Mouse (Mus musculus): ENCODE results near the gene Gm4307. TPM values are rescaled to one million over a fixed set of nuclear protein-coding genes. Genes with fewer than 3 reads are reported as not detected.

The Gm4307 gene
- polyA plus RNA-seq, 1 experiment from 2014 or later, result not detected

Other genes starting within 250 kb of the Gm4307 start
- not detected in 2 replicates for gene Gm4301, start 25.7 kb upstream of the Gm4307 start, polyA plus RNA-seq (2014; fragmentation: Nextera tagmentation; extraction: Ambion mirVana)
- gene Gm4302, start 20.5 kb upstream of the Gm4307 start, polyA plus RNA-seq (2014; fragmentation: Nextera tagmentation; extraction: Ambion mirVana), result not detected in 2 replicates
- not detected in 2 replicates for gene Gm4303, start 15.4 kb upstream of the Gm4307 start, polyA plus RNA-seq (2014; fragmentation: Nextera tagmentation; extraction: Ambion mirVana)
- gene Gm4305, start 10.2 kb upstream of the Gm4307 start, polyA plus RNA-seq (2014; fragmentation: Nextera tagmentation; extraction: Ambion mirVana), result not detected in 2 replicates
- gene Gm4312, start 21.2 kb downstream of the Gm4307 start, polyA plus RNA-seq (2014; fragmentation: Nextera tagmentation; extraction: Ambion mirVana), result not detected in 2 replicates
- 6.6 and 9.7 TPM in 2 replicates for gene Tmtc3, start 126.0 kb downstream of the Gm4307 start, polyA plus RNA-seq (2014; fragmentation: Nextera tagmentation; extraction: Ambion mirVana)
- gene Cep290, start 126.2 kb downstream of the Gm4307 start, polyA plus RNA-seq (2014; fragmentation: Nextera tagmentation; extraction: Ambion mirVana), result 4.9 and 6.0 TPM in 2 replicates
- 14.9 and 16.3 TPM in 2 replicates for gene 4930430F08Rik, start 229.1 kb downstream of the Gm4307 start, polyA plus RNA-seq (2014; fragmentation: Nextera tagmentation; extraction: Ambion mirVana)
- not detected in 2 replicates for gene 1700017N19Rik, start 229.1 kb downstream of the Gm4307 start, polyA plus RNA-seq (2014; fragmentation: Nextera tagmentation; extraction: Ambion mirVana)